Mouse (Mus musculus) heart, postnatal 0 days (tissue): ENCODE data around the gene Npff.

Source experiments
- CTCF ChIP-seq: IDR thresholded peaks from 2 replicates; pipeline ENCODE4 v1.5.1; 2016; ENCODE audit warnings: antibody characterized with exemption, control low read depth, low read depth
- EP300 ChIP-seq: IDR thresholded peaks from 2 replicates; pipeline ENCODE4 v1.6.1; 2016; ENCODE audit warnings: antibody characterized with exemption, low read depth

GRCm38 (mm10) chr15:102520416-102520815, 4.3 kb downstream of the Npff start:
- no peak for TF ChIP-seq CTCF
- no peak for TF ChIP-seq EP300
